Mouse (Mus musculus) CH12.LX (cell line): Measurements from ENCODE around the gene Gm42669. TPM values are rescaled to one million over a fixed set of nuclear protein-coding genes. Genes with fewer than 3 reads are reported as not detected.

Experiments used
- DNase-seq: peaks from one replicate; pipeline ENCODE4 v3.0.0-alpha.2; 2013; ENCODE audit errors: extremely low read depth
- H3K27ac ChIP-seq: 2 replicates; pipeline ENCODE4 v1.5.1; 2012; ENCODE audit warnings: low read depth, mild to moderate bottlenecking, control low read depth, moderate library complexity; ENCODE audit not compliant: insufficient read depth
- H3K27me3 ChIP-seq: replicated peaks from 2 replicates; pipeline ENCODE3; 2012; ENCODE audit warnings: inconsistent platforms
- H3K36me3 ChIP-seq, 2 experiments: replicated peaks in 1 of 2; 2 replicates each; pipeline versions ENCODE3 to v1.6.1; 2012; ENCODE audit warnings: inconsistent platforms in 1 of 2, low read length in 1 of 2, mild to moderate bottlenecking in 1 of 2, mixed read lengths in 1 of 2, moderate library complexity in 1 of 2; ENCODE audit not compliant: control insufficient read depth in 1 of 2, insufficient read depth in 1 of 2
- H3K4me1 ChIP-seq, 2 experiments: 2 replicates each; pipeline ENCODE4 v1.6.1; 2012; ENCODE audit warnings: inconsistent platforms in 1 of 2, moderate library complexity in 1 of 2; ENCODE audit not compliant: insufficient read depth in 2 of 2, control insufficient read depth in 1 of 2
- H3K4me2 ChIP-seq: 2 replicates; pipeline ENCODE4 v1.6.1; 2012; ENCODE audit warnings: low read depth, mild to moderate bottlenecking, control low read depth; ENCODE audit not compliant: poor library complexity, insufficient read depth, severe bottlenecking
- H3K4me3 ChIP-seq, 3 experiments: fragments of 150-350 bp in 1 of 3; sonication (generic) in 1 of 3; replicated peaks in 1 of 3; 2 replicates each; pipeline versions ENCODE3 to v1.5.1; 2011 to 2012; ENCODE audit warnings: low read depth in 2 of 3, low read length in 2 of 3, mild to moderate bottlenecking in 2 of 3, moderate library complexity in 2 of 3, control low read depth in 1 of 3, improper control_type of control experiment in 1 of 3, inconsistent platforms in 1 of 3, mixed read lengths in 1 of 3; ENCODE audit not compliant: poor library complexity in 1 of 3
- H3K79me2 ChIP-seq: replicated peaks from 2 replicates; pipeline ENCODE4 v1.6.1; 2012; ENCODE audit warnings: mild to moderate bottlenecking, moderate library complexity; ENCODE audit not compliant: control insufficient read depth, poor library complexity, insufficient read depth, severe bottlenecking; ENCODE audit errors: extremely low read depth
- H3K9ac ChIP-seq: 2 replicates; pipeline ENCODE4 v1.6.1; 2012; ENCODE audit warnings: low read depth, mild to moderate bottlenecking, control low read depth, moderate library complexity; ENCODE audit not compliant: insufficient read depth
- H3K9me3 ChIP-seq: replicated peaks from 2 replicates; pipeline ENCODE3; 2012; ENCODE audit warnings: low read length, inconsistent platforms, mixed read lengths
- BHLHE40 ChIP-seq: IDR thresholded peaks from 2 replicates; pipeline ENCODE4 v1.6.1; 2011; ENCODE audit warnings: mild to moderate bottlenecking, low read depth, low read length, improper control_type of control experiment
- CHD1 ChIP-seq: IDR thresholded peaks from 2 replicates; pipeline ENCODE4 v1.6.1; 2012; ENCODE audit warnings: low read depth, low read length, improper control_type of control experiment, inconsistent platforms
- CHD2 ChIP-seq: IDR thresholded peaks from 2 replicates; pipeline ENCODE4 v1.6.1; 2011; ENCODE audit warnings: low read length, improper control_type of control experiment
- ELF1 ChIP-seq: IDR thresholded peaks from 2 replicates; pipeline ENCODE4 v1.6.1; 2014; ENCODE audit warnings: low read depth, mild to moderate bottlenecking, inconsistent platforms, low read length, improper control_type of control experiment
- EP300 ChIP-seq: IDR thresholded peaks from 2 replicates; pipeline ENCODE4 v1.6.1; 2011; ENCODE audit warnings: low read length, improper control_type of control experiment
- ETS1 ChIP-seq: conservative IDR thresholded peaks from 2 replicates; pipeline ENCODE4 v1.6.1; 2012; ENCODE audit warnings: low read depth, mild to moderate bottlenecking, inconsistent platforms, low read length, improper control_type of control experiment, moderate library complexity
- HCFC1 ChIP-seq: IDR thresholded peaks from 2 replicates; pipeline ENCODE4 v1.6.1; 2012; ENCODE audit warnings: low read depth, mild to moderate bottlenecking, inconsistent platforms, low read length, improper control_type of control experiment
- JUN ChIP-seq: IDR thresholded peaks from 2 replicates; pipeline ENCODE4 v1.6.1; 2011; ENCODE audit warnings: low read depth, mild to moderate bottlenecking, low read length, improper control_type of control experiment, moderate library complexity; ENCODE audit not compliant: insufficient read depth
- MYC ChIP-seq: IDR thresholded peaks from 2 replicates; pipeline ENCODE4 v1.6.1; 2011; ENCODE audit warnings: low read depth, mild to moderate bottlenecking, improper control_type of control experiment, low read length
- POLR2A ChIP-seq: IDR thresholded peaks from 2 replicates; pipeline ENCODE4 v1.6.1; 2011; ENCODE audit warnings: low read depth, mild to moderate bottlenecking, improper control_type of control experiment, low read length
- POLR2AphosphoS2 ChIP-seq: IDR thresholded peaks from 2 replicates; pipeline ENCODE4 v1.6.1; 2011; ENCODE audit warnings: low read depth, low read length, improper control_type of control experiment
- RAD21 ChIP-seq: IDR thresholded peaks from 2 replicates; pipeline ENCODE4 v1.6.1; 2011; ENCODE audit warnings: low read depth, mild to moderate bottlenecking, low read length, improper control_type of control experiment, moderate library complexity
- RCOR1 ChIP-seq: conservative IDR thresholded peaks from 2 replicates; pipeline ENCODE4 v1.6.1; 2012; ENCODE audit warnings: low read depth, mild to moderate bottlenecking, inconsistent platforms, low read length, improper control_type of control experiment
- SIN3A ChIP-seq: IDR thresholded peaks from 2 replicates; pipeline ENCODE4 v1.6.1; 2012; ENCODE audit warnings: low read length, improper control_type of control experiment, inconsistent platforms
- TCF12 ChIP-seq: IDR thresholded peaks from 2 replicates; pipeline ENCODE4 v1.6.1; 2014; ENCODE audit warnings: low read depth, mild to moderate bottlenecking, inconsistent platforms, low read length, improper control_type of control experiment
- ZKSCAN1 ChIP-seq: IDR thresholded peaks from 2 replicates; pipeline ENCODE4 v1.6.1; 2012; ENCODE audit warnings: low read depth, inconsistent platforms, low read length, improper control_type of control experiment, borderline replicate concordance
- ZMIZ1 ChIP-seq: IDR thresholded peaks from 2 replicates; pipeline ENCODE4 v1.6.1; 2012; ENCODE audit warnings: low read depth, mild to moderate bottlenecking, inconsistent platforms, low read length, improper control_type of control experiment
- ZNF384 ChIP-seq: IDR thresholded peaks from 2 replicates; pipeline ENCODE4 v1.6.1; 2012; ENCODE audit warnings: low read depth, low read length, improper control_type of control experiment, inconsistent platforms
- dilution Hi-C: fragments of 300-500 bp; cut with MboI; formaldehyde crosslinking; loops from 2 replicates; pipeline ENCODE4 v1.14.3; 2020; ENCODE audit warnings: low sequenced_read_pairs; ENCODE audit not compliant: extremely low pct_unique_long_range_greater_than_20kb, extremely low pct_ligation_motif_present
- in situ Hi-C: fragments of 300-500 bp; cut with MboI; formaldehyde crosslinking; loops from 3 replicates; pipeline ENCODE4 v1.14.3; 2019; ENCODE audit warnings: low sequenced_read_pairs, low pct_ligation_motif_present, low pct_unique_long_range_greater_than_20kb, mixed read lengths
- polyA plus RNA-seq: library from polyadenylated mRNA; unstranded; fragments of >175 nt; gene quantifications from 2 replicates; pipeline ENCODE4 v1.2.1, GENCODE M21; 2012; ENCODE audit warnings: low read depth; ENCODE audit not compliant: insufficient read length
- total RNA-seq, 2 experiments: library from RNA; depleted of rRNA; stranded (reverse); fragments of 300-350 nt in 1 of 2; fragments of >200 nt in 1 of 2; gene quantifications; 2 replicates each; pipeline ENCODE4 v1.2.3; 2012 to 2014

Gene Gm42669
- total and polyA plus RNA-seq, 3 experiments = 0.17 to 1.0 TPM; not detected in 1

- no peaks in the 10 kb centered on the region for H3K27me3 ChIP-seq
- TF ChIP-seq EP300 (no peak), BHLHE40 (no peak), RCOR1 (no peak), SIN3A (no peak), RAD21 (no peak), POLR2AphosphoS2 (no peak), ZNF384 (no peak)
- peaks cover 0 to 6% of the 10 kb centered on the region in 2 experiments; a peak in 1 of 4 replicates for H3K4me1 ChIP-seq
- no peak overlapping the region for H3K4me2 ChIP-seq
- H3K9me3 ChIP-seq = no peaks in the 10 kb centered on the region
- no peak for DNase-seq
- H3K9ac ChIP-seq = no peak overlapping the region
- peaks cover 21 to 46% of the 10 kb centered on the region in 2 experiments for H3K36me3 ChIP-seq
- dilution Hi-C loops = no loop called here
- H3K79me2 ChIP-seq = no peaks in the 10 kb centered on the region
- no peak overlapping the region for H3K27ac ChIP-seq
- in situ Hi-C loops = no loop called here
- no peak overlapping the region for H3K4me3 ChIP-seq
Measured at GRCm38 (mm10) chr5:107547955-107548354, 40.5 kb downstream of the Gm42669 start.

DNA sequence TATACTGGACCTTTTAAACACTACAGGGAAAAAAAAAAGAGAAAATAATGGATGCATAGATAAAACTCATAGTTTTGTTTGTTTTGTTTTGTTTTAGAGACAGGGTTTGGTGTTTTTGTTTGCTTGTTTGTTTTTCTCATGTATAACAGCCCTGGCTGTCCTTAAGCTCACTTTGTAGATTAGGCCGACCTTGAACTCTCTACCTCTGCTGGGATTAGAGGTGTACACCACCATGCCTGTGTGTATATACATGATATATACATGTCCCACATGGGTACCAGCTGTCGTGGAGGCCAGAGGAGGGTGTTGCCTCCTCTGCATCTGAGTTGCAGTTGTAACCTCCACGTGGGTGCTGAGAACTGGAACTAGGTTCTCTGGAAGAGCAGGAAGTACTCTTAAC lies 41.0 kb downstream of the Gm42669 start:
- Histone ChIP-seq H3K4me3 (no peak overlapping the region), H3K9me3 (no peaks in the 10 kb centered on the region), H3K79me2 (no peaks in the 10 kb centered on the region), H3K27ac (no peak overlapping the region), H3K36me3 (peaks cover 21 to 48% of the 10 kb centered on the region in 2 experiments), H3K9ac (no peak overlapping the region), H3K27me3 (no peaks in the 10 kb centered on the region), H3K4me2 (no peak overlapping the region), H3K4me1 (peaks cover 0 to 1% of the 10 kb centered on the region in 2 experiments; a peak in 1 of 4 replicates)
- dilution Hi-C loops (no loop called here), in situ Hi-C loops (no loop called here)
- DNase-seq = no peak
- no peak for TF ChIP-seq ZKSCAN1
- TF ChIP-seq ELF1 = no peak
- no peak for TF ChIP-seq TCF12
- no peak for TF ChIP-seq MYC
- TF ChIP-seq CHD2 = no peak
- no peak for TF ChIP-seq POLR2AphosphoS2
- no peak for TF ChIP-seq BHLHE40
- TF ChIP-seq POLR2A = no peak
- no peak for TF ChIP-seq HCFC1
- TF ChIP-seq RAD21 = no peak
- TF ChIP-seq ZMIZ1 = no peak
- no peak for TF ChIP-seq CHD1
- TF ChIP-seq SIN3A = no peak
- TF ChIP-seq ETS1 = no peak
- TF ChIP-seq JUN = no peak
